Mouse (Mus musculus): ENCODE data around the gene Npr3.

The Npr3 gene

GRCm38 (mm10) chr15:11906571-11907531 lies at the start of gene Npr3:
Npr3 (minus strand) TSS chr15:11907287.
- no peak for TF ChIP-seq GATA4 (IDR thresholded peaks at IDR 0.05; ENCODE audit: insufficient replicate concordance, low read length)

GRCm38 (mm10) chr15:11956129-11956528 lies 49.0 kb upstream of the Npr3 start:
- TF ChIP-seq GATA4 (IDR thresholded peaks at IDR 0.05; ENCODE audit: insufficient replicate concordance, low read length) = no peak

- no peak for TF ChIP-seq GATA4 (IDR thresholded peaks at IDR 0.05; ENCODE audit: insufficient replicate concordance, low read length)
Observed at GRCm38 (mm10) chr15:11954190-11954589, 47.1 kb upstream of the Npr3 start.

DNA sequence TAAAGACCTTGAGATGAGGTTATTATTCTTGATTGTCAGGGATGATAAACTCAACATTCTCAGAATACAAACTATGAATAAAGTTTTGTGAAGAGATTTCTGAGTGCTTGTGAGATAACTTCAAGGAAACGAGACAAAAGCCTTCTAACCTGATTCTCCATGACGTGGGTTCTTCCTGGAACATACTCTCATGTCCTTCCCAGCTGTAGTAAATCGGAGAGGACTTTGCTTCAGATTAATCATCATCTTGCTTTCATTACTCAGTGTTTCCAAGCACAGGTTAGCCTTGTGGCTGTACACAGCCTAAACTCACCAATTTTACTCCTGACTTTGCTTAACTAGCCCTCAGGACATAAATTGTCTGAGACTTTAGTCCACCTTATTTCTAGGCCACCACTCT lies 45.1 kb upstream of the Npr3 start:
- TF ChIP-seq GATA4 (IDR thresholded peaks at IDR 0.05; ENCODE audit: insufficient replicate concordance, low read length) = no peak

DNA sequence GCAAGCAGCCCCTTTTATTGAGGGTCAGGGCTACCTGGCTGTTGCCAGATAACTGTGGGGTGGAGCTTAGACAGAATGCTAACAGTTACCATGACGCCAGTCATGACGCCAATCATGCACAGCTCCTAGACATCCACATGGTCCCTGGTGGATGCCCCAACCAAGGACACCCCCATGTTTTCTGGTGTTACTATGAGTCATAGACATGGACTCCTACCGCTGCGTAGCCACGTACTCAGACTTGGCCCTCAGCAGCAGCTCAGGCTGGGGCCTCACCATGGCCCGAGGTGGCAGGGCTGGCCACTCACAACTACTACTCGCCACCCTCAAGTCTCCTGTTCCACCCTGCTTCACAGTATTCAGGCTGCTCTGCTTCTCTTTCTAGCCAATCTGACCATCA lies 44.1 kb upstream of the Npr3 start:
- no peak for TF ChIP-seq GATA4 (IDR thresholded peaks at IDR 0.05; ENCODE audit: insufficient replicate concordance, low read length)

DNA sequence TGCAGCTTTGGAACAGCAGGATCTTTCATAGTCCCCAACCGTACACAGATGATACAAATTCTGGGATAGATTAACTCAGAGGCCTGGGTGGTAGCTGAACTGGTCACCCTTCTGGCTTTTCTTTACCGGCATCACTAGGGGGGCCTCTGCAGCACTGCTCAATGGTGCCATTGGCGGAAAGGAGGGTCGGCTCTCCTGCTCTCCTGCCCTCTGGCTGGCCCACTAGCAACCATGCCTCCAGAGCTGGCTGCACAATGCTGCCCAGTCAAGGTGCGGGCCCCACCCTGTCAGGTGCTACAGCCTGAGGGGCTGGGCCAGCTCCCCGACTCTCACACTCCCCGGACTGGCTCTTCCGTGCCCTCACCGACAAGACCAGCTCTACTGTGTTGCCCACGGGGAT lies 43.1 kb upstream of the Npr3 start:
- TF ChIP-seq GATA4 (IDR thresholded peaks at IDR 0.05; ENCODE audit: insufficient replicate concordance, low read length) = no peak

GRCm38 (mm10) chr15:11949490-11949889 lies 42.4 kb upstream of the Npr3 start:
- no peak for TF ChIP-seq GATA4 (IDR thresholded peaks at IDR 0.05; ENCODE audit: insufficient replicate concordance, low read length)

GRCm38 (mm10) chr15:11940855-11941254 lies 33.8 kb upstream of the Npr3 start:
- no peak for TF ChIP-seq GATA4 (IDR thresholded peaks at IDR 0.05; ENCODE audit: insufficient replicate concordance, low read length)

DNA sequence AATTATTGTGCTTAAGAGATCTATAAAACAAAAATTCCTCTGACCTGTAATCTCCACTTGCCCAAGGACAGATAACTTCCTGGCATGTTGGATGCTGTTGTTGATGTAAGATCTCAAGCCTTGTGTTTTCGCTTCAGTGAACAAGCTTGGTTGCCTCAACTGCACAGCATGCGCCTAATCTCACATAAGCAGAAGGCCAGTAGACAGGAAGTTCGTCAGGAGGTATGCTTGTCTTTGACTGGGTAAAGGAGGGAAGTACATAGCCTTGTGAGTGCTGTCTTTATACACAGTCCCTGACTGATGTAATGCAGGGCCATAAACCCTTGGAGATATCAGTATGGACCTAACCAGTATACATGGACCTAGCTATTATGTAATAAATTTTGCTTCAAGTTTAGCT lies 20.7 kb upstream of the Npr3 start:
- no peak for TF ChIP-seq GATA4 (IDR thresholded peaks at IDR 0.05; ENCODE audit: insufficient replicate concordance, low read length)

DNA sequence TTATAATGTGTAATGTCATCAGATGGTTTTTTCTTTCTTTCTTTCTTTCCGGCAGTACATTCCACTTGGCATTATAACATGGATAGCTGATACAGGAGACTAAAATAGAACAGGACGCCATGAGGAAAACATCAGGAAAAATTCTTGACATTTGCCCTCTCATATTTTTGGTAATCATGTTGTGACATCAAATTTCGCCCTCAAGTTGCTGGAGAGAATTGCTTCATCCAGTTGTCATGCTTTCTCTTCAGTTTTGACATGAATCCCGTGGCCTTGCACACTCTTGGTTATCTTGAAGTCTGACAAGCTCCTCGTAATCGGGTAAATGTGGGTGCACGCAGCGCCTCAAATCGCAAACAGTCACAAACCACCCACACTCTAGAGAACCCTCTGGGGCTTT lies 7.0 kb upstream of the Npr3 start:
- no peak for TF ChIP-seq GATA4 (IDR thresholded peaks at IDR 0.05; ENCODE audit: insufficient replicate concordance, low read length)

DNA sequence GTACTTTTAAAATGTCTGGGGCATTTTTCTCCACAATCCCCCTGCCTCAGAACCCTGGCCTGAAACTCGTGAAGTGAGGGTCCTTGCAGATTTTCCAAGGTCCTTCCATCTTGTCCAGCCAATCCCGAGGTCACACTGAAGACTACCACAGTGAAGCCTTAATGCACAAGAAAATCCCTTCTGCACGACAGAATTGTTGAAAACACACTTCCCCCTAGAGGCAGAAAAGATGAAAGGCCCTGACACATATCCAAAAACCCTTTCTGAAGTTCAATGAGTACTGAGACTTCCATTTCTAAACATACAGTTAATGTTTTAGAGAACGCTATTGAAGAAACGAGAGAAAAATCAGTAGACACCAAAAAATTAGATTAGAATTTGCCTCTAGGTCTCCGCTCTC lies 2.8 kb upstream of the Npr3 start:
- no peak for TF ChIP-seq GATA4 (IDR thresholded peaks at IDR 0.05; ENCODE audit: insufficient replicate concordance, low read length)

GRCm38 (mm10) chr15:11908166-11908565 lies 1.1 kb upstream of the Npr3 start:
- TF ChIP-seq GATA4 (IDR thresholded peaks at IDR 0.05; ENCODE audit: insufficient replicate concordance, low read length) = no peak

DNA sequence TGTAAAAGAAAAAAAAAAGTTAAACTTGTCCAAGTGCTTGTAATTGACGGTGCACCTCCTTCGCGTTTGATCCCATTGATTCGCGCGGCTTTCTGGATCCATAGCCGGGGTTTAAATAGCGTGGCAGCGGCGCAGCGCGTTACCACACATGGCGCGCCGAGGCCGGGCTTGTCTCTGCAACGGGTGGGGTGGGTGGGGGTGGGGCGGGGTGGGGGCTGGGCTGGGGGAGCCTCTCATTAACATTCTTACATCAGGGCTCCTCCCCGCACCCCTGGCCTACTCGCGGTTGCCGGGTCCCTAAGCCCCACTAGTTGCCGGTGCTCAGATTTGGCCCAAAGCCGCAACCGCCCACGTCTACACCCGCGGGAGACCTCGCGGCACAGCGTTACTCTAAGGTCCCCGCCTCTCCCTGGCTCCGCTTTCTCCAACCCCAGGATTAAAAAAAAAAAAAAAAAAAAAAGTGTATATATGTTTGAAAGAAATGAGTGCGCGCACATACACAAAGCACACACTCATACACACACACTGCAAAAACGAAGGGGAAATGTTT lies 991 bp downstream of the Npr3 start:
- no peak for TF ChIP-seq GATA4 (IDR thresholded peaks at IDR 0.05; ENCODE audit: insufficient replicate concordance, low read length)

DNA sequence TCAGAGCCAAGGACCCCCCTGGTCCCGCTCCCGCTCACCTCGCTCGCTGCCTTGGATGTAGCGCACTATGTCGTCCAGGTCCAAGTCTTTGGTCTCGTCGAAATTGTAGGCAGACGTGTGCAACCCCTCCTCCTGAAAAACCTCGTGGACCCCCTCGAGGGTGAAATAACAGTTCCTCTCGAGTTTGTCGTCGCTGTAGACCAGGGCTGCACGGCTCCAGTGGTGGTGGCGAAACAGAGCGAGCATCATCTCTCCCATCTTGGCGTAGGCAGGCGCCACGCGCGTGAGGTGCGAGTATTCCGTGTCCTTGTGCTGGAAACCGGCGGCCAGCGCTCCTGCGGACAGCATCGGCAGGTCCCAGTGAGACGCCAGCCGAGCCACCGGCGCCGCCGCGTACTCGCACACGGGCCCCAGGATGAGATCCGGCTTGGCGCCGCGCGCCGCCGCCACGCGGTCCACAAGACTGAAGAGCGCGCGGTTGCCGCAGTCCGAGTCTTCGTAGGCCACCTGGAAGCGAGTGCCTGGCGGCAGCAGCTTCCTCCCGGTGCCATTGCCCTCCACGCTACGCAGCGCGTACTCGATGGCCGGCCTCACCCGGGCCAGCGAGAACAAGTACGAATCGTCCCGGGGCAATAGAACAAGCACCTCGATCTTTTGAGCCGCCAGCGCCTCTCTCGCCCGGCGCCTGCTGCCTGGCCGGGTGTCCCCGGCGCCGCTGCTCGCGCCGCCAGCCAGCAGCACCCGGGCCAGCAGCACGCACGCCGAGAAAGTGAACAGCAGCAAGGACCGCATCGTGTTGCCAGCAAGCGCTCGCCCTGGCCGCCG lies 2.0 kb downstream of the Npr3 start:
- TF ChIP-seq GATA4 (IDR thresholded peaks at IDR 0.05; ENCODE audit: insufficient replicate concordance, low read length) = no peak

GRCm38 (mm10) chr15:11904043-11904847 lies 2.8 kb downstream of the Npr3 start:
- no peak for TF ChIP-seq GATA4 (IDR thresholded peaks at IDR 0.05; ENCODE audit: insufficient replicate concordance, low read length)

All from liver, adult (tissue).